23 mouse cellular contexts compared by ENCODE assay signal in the genomic region with DNA sequence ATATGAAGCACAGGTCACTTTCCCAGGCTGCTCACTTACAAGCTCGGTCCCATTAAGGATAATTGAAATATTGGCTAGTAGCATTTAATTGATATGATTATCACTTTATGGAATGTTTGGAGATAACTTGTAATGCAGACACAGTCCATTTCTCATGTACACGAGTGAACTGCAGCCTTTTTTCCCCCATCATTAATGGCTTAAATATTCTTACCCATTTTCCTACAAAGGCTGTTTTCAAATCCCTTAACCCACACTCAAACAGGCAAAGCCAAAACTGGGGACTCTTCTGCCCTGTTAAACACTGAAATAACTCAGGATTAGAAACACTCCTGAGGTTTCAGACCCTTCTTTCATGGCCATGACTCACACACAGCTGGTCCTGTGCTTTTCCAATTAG.
DNase-seq lines count a peak whose midpoint lies in the region; ATAC-seq lines count a peak whose summit lies in the region.
"Had no signal": no experiment of that assay in that cellular context is flagged by ENCODE, and none has a peak within 500 bp of the region (broad histone marks: within the 10 kb centered on the region; RNA-seq: fewer than 3 reads in every experiment).

No protein-coding gene starts in this region.

- H3K9me3 ChIP-seq in embryonic facial prominence, embryonic 11.5 days (replicated peaks; ENCODE audit: control insufficient read depth, low read length): no peaks in the 10 kb centered on the region
- no peaks in the 10 kb centered on the region for H3K9me3 ChIP-seq in embryonic facial prominence, embryonic 10.5 days
- no peaks in the 10 kb centered on the region for H3K9me3 ChIP-seq in embryonic facial prominence, embryonic 14.5 days (ENCODE audit: control insufficient read depth, low read length)
- H3K9me3 ChIP-seq: embryonic facial prominence, embryonic 15.5 days; forebrain, embryonic 12.5 days; heart, embryonic 10.5 days; hindbrain, embryonic 12.5 days had no signal

- WGBS in embryonic facial prominence, embryonic 11.5 days: 52% methylated on average over 2 of the region's 2 CpGs
- WGBS in embryonic facial prominence, embryonic 10.5 days: 68% methylated on average over 2 of the region's 2 CpGs
- WGBS in embryonic facial prominence, embryonic 14.5 days: 43% methylated on average over 2 of the region's 2 CpGs

- H3K4me2 ChIP-seq in embryonic facial prominence, embryonic 11.5 days (ENCODE audit: low read depth, low read length): no peak overlapping the region
- no peak overlapping the region for H3K4me2 ChIP-seq in embryonic facial prominence, embryonic 14.5 days (ENCODE audit: low read depth, low read length)
- H3K4me2 ChIP-seq: embryonic facial prominence, embryonic 15.5 days; forebrain, embryonic 12.5 days; hindbrain, embryonic 12.5 days had no signal

- no peaks in the 10 kb centered on the region for H3K27me3 ChIP-seq in embryonic facial prominence, embryonic 11.5 days (ENCODE audit: control insufficient read depth, insufficient read depth, low read length)
- no peaks in the 10 kb centered on the region for H3K27me3 ChIP-seq in embryonic facial prominence, embryonic 10.5 days (replicated peaks; ENCODE audit: low read depth, poor library complexity, severe bottlenecking)
- H3K27me3 ChIP-seq in embryonic facial prominence, embryonic 14.5 days (replicated peaks; ENCODE audit: control insufficient read depth, insufficient read depth, low read length): no peaks in the 10 kb centered on the region
- H3K27me3 ChIP-seq: embryonic facial prominence, embryonic 15.5 days; forebrain, embryonic 12.5 days; hindbrain, embryonic 12.5 days had no signal

- H3K36me3 ChIP-seq in embryonic facial prominence, embryonic 11.5 days (replicated peaks; ENCODE audit: control insufficient read depth, insufficient read depth, low read depth, low read length): no peaks in the 10 kb centered on the region
- H3K36me3 ChIP-seq in embryonic facial prominence, embryonic 10.5 days (replicated peaks): no peaks in the 10 kb centered on the region
- H3K36me3 ChIP-seq in embryonic facial prominence, embryonic 14.5 days (ENCODE audit: control insufficient read depth, insufficient read depth, low read length): no peaks in the 10 kb centered on the region
- H3K36me3 ChIP-seq: embryonic facial prominence, embryonic 15.5 days; forebrain, embryonic 12.5 days; G1E; heart, embryonic 10.5 days; hindbrain, embryonic 12.5 days had no signal

- H3K4me3 ChIP-seq in embryonic facial prominence, embryonic 11.5 days (ENCODE audit: low read depth, low read length): no peak overlapping the region
- H3K4me3 ChIP-seq in embryonic facial prominence, embryonic 10.5 days: no peak overlapping the region
- H3K4me3 ChIP-seq in embryonic facial prominence, embryonic 14.5 days (ENCODE audit: low read depth, low read length): no peak overlapping the region
- H3K4me3 ChIP-seq: embryonic facial prominence, embryonic 15.5 days; forebrain, embryonic 12.5 days; heart, embryonic 10.5 days; hindbrain, embryonic 12.5 days had no signal

- no peak overlapping the region for H3K9ac ChIP-seq in embryonic facial prominence, embryonic 11.5 days (replicated peaks; ENCODE audit: low read length)
- no peak overlapping the region for H3K9ac ChIP-seq in embryonic facial prominence, embryonic 14.5 days (ENCODE audit: low read depth, low read length)
- H3K9ac ChIP-seq: embryonic facial prominence, embryonic 15.5 days; forebrain, embryonic 12.5 days; hindbrain, embryonic 12.5 days had no signal

- DNase-seq in embryonic facial prominence, embryonic 11.5 days (ENCODE audit: low spot score): peak; percentile 36
- DNase-seq in embryonic facial prominence, embryonic 10.5 days (ENCODE audit: low spot score): no peak
- DNase-seq in embryonic facial prominence, embryonic 14.5 days (ENCODE audit: low spot score): peak; percentile 20
- DNase-seq in retina, embryonic 14.5 days (ENCODE audit: low spot score): peak; percentile 53
- DNase-seq in layer of hippocampus, adult 11-12 months (ENCODE audit: low spot score): no peak
- no peak for DNase-seq in ovary, adult 18-20 months (ENCODE audit: low spot score)
- DNase-seq: adrenal gland, postnatal 10 days; cerebellum, adult 2 months; cerebellum, postnatal 10 days; embryo, embryonic 11 days; gastrocnemius, postnatal 10 days; heart, adult 18-20 months; heart, postnatal 10 days; heart, postnatal 4 days had no signal

- ATAC-seq in embryonic facial prominence, embryonic 11.5 days (replicated peaks; ENCODE audit: insufficient number of reproducible peaks, low FRiP score, low TSS enrichment, low read depth): no peak
- ATAC-seq in embryonic facial prominence, embryonic 14.5 days (ENCODE audit: low read depth): no peak
- no peak for ATAC-seq in CD4-positive, CD25-positive, alpha-beta regulatory T cell, adult 4 months
- ATAC-seq: forebrain, embryonic 16.5 days; hindbrain, embryonic 16.5 days; inflammation-experienced regulatory T-cells, adult 6 months had no signal

- H3K4me1 ChIP-seq in embryonic facial prominence, embryonic 11.5 days (ENCODE audit: control insufficient read depth, insufficient read depth, low read length): no peaks in the 10 kb centered on the region
- H3K4me1 ChIP-seq in embryonic facial prominence, embryonic 10.5 days: no peaks in the 10 kb centered on the region
- H3K4me1 ChIP-seq in embryonic facial prominence, embryonic 14.5 days (ENCODE audit: control insufficient read depth, insufficient read depth, low read length): no peaks in the 10 kb centered on the region
- H3K4me1 ChIP-seq: embryonic facial prominence, embryonic 15.5 days; forebrain, embryonic 12.5 days; heart, embryonic 10.5 days; hindbrain, embryonic 12.5 days had no signal

- H3K27ac ChIP-seq in embryonic facial prominence, embryonic 11.5 days (replicated peaks; ENCODE audit: low read depth, low read length): no peak overlapping the region
- H3K27ac ChIP-seq in embryonic facial prominence, embryonic 10.5 days (replicated peaks): no peak overlapping the region
- H3K27ac ChIP-seq in embryonic facial prominence, embryonic 14.5 days (replicated peaks; ENCODE audit: low read depth, low read length): no peak overlapping the region
- H3K27ac ChIP-seq: embryonic facial prominence, embryonic 15.5 days; forebrain, embryonic 12.5 days; heart, embryonic 10.5 days; hindbrain, embryonic 12.5 days had no signal

Comparison
In these comparisons a context has a peak if more than half of its experiments do, and no peak if none do; other contexts are left out.
1. DNase-seq: peak in embryonic facial prominence, embryonic 11.5 days (single experiment), embryonic facial prominence, embryonic 14.5 days (single experiment) and retina, embryonic 14.5 days (single experiment); none in embryonic facial prominence, embryonic 10.5 days (single experiment), layer of hippocampus, adult 11-12 months (single experiment) and ovary, adult 18-20 months (single experiment).